Mouse (Mus musculus): ENCODE results near the gene Gm20388. TPM values are rescaled to one million over a fixed set of nuclear protein-coding genes. Genes with fewer than 3 reads are reported as not detected.

The Gm20388 gene
- polyA plus RNA-seq, 1 experiment from 2014 or later = not detected

- DNase-seq (ENCODE audit: low spot score) = no peak
- Histone ChIP-seq H3K9ac (ENCODE audit: low read length) (no peak overlapping the region), H3K4me3 (ENCODE audit: low read depth, low read length) (0 out of 2 replicates have a peak overlapping the region, but pooled peaks have one; percentile 8), H3K36me3 (ENCODE audit: control insufficient read depth, insufficient read depth, low read length) (no peaks in the 10 kb centered on the region; the same call in 1 of the 2 replicates), H3K4me1 (replicated peaks; ENCODE audit: control insufficient read depth, insufficient read depth) (no peaks in the 10 kb centered on the region), H3K27me3 (ENCODE audit: control insufficient read depth, insufficient read depth, low read length) (peaks cover 23% of the 10 kb centered on the region), H3K27ac (replicated peaks) (no peak overlapping the region), H3K9me3 (ENCODE audit: control insufficient read depth, low read length) (0 out of 2 replicates have a peak, but pooled peaks cover 3% of the 10 kb centered on the region), H3K4me2 (replicated peaks; ENCODE audit: low read depth) (no peak overlapping the region)
- WGBS = 6% methylated on average over 25 of the region's 25 CpGs
- TF ChIP-seq EP300 (optimal IDR thresholded peaks at IDR 0.05) (no peak), CTCF (IDR thresholded peaks at IDR 0.05; ENCODE audit: low read depth) (no peak)
- ATAC-seq (ENCODE audit: low FRiP score, low TSS enrichment) = no peak
Measured at GRCm38 (mm10) chr8:121115136-121115535, 1204.5 kb downstream of the Gm20388 start.

GRCm38 (mm10) chr8:121115948-121116347, 1205.3 kb downstream of the Gm20388 start, which contains the start of gene Foxc2:
TSS of gene Foxc2 (plus strand) at chr8:121116171.
- DNase-seq (ENCODE audit: low spot score) (peak; percentile 75), ATAC-seq (ENCODE audit: low FRiP score, low TSS enrichment) (peak; percentile 58; the same call in 1 of the 2 replicates)
- Histone ChIP-seq H3K36me3 (ENCODE audit: control insufficient read depth, insufficient read depth, low read length) (no peaks in the 10 kb centered on the region; the same call in 1 of the 2 replicates), H3K4me1 (replicated peaks; ENCODE audit: control insufficient read depth, insufficient read depth) (no peaks in the 10 kb centered on the region), H3K9me3 (ENCODE audit: control insufficient read depth, low read length) (0 out of 2 replicates have a peak, but pooled peaks cover 3% of the 10 kb centered on the region), H3K9ac (ENCODE audit: low read length) (peak within 1 kb of the TSS; percentile 51), H3K4me2 (replicated peaks; ENCODE audit: low read depth) (peak within 1 kb of the TSS; percentile 90), H3K27ac (replicated peaks) (no peak within 1 kb of the TSS), H3K4me3 (ENCODE audit: low read depth, low read length) (peak within 1 kb of the TSS; percentile 51), H3K27me3 (ENCODE audit: control insufficient read depth, insufficient read depth, low read length) (peaks cover 27% of the 10 kb centered on the region)
- WGBS = under 1% methylated on average over 25 of the region's 25 CpGs
- no peak for TF ChIP-seq EP300 (optimal IDR thresholded peaks at IDR 0.05)
- TF ChIP-seq CTCF (IDR thresholded peaks at IDR 0.05; ENCODE audit: low read depth) = peak; percentile 24

GRCm38 (mm10) chr8:121116591-121117185, 1206.0 kb downstream of the Gm20388 start:
- Histone ChIP-seq H3K27ac (replicated peaks) (no peak overlapping the region), H3K36me3 (ENCODE audit: control insufficient read depth, insufficient read depth, low read length) (no peaks in the 10 kb centered on the region; the same call in 1 of the 2 replicates), H3K4me2 (replicated peaks; ENCODE audit: low read depth) (peak overlapping the region; percentile 90), H3K27me3 (ENCODE audit: control insufficient read depth, insufficient read depth, low read length) (peaks cover 27% of the 10 kb centered on the region), H3K9me3 (ENCODE audit: control insufficient read depth, low read length) (0 out of 2 replicates have a peak, but pooled peaks cover 3% of the 10 kb centered on the region), H3K4me1 (replicated peaks; ENCODE audit: control insufficient read depth, insufficient read depth) (no peaks in the 10 kb centered on the region), H3K4me3 (ENCODE audit: low read depth, low read length) (peak overlapping the region; percentile 51), H3K9ac (ENCODE audit: low read length) (peak overlapping the region; percentile 51)
- ATAC-seq (ENCODE audit: low FRiP score, low TSS enrichment) (0 out of 2 replicates have a peak, but pooled peaks have one; percentile 32), DNase-seq (ENCODE audit: low spot score) (no peak)
- under 1% methylated on average over 51 of the region's 55 CpGs for WGBS
- no peak for TF ChIP-seq EP300 (optimal IDR thresholded peaks at IDR 0.05)
- TF ChIP-seq CTCF (IDR thresholded peaks at IDR 0.05; ENCODE audit: low read depth) = 0 out of 2 replicates have a peak, but pooled peaks have one; percentile 5

GRCm38 (mm10) chr8:121117186-121117651, 1206.6 kb downstream of the Gm20388 start:
- ATAC-seq (ENCODE audit: low FRiP score, low TSS enrichment) = no peak; the same call in 1 of the 2 replicates
- Histone ChIP-seq H3K4me3 (ENCODE audit: low read depth, low read length) (peak overlapping the region; percentile 51), H3K4me2 (replicated peaks; ENCODE audit: low read depth) (peak overlapping the region; percentile 33), H3K9ac (ENCODE audit: low read length) (no peak overlapping the region), H3K27ac (replicated peaks) (no peak overlapping the region), H3K9me3 (ENCODE audit: control insufficient read depth, low read length) (0 out of 2 replicates have a peak, but pooled peaks cover 3% of the 10 kb centered on the region), H3K27me3 (ENCODE audit: control insufficient read depth, insufficient read depth, low read length) (peaks cover 27% of the 10 kb centered on the region), H3K4me1 (replicated peaks; ENCODE audit: control insufficient read depth, insufficient read depth) (no peaks in the 10 kb centered on the region), H3K36me3 (ENCODE audit: control insufficient read depth, insufficient read depth, low read length) (no peaks in the 10 kb centered on the region; the same call in 1 of the 2 replicates)
- TF ChIP-seq EP300 (optimal IDR thresholded peaks at IDR 0.05) (no peak), CTCF (IDR thresholded peaks at IDR 0.05; ENCODE audit: low read depth) (no peak; the same call in 1 of the 2 replicates)
- WGBS = under 1% methylated on average over 54 of the region's 62 CpGs
- no peak for DNase-seq (ENCODE audit: low spot score)

- H3K36me3 ChIP-seq (ENCODE audit: control insufficient read depth, insufficient read depth, low read length) = no peaks in the 10 kb centered on the region; the same call in 1 of the 2 replicates
- WGBS = 3% methylated on average over 28 of the region's 28 CpGs
- peak overlapping the region; percentile 51 for H3K4me3 ChIP-seq (ENCODE audit: low read depth, low read length)
- no peak for ATAC-seq (ENCODE audit: low FRiP score, low TSS enrichment)
- peaks cover 27% of the 10 kb centered on the region for H3K27me3 ChIP-seq (ENCODE audit: control insufficient read depth, insufficient read depth, low read length)
- DNase-seq (ENCODE audit: low spot score) = no peak
- H3K9ac ChIP-seq (ENCODE audit: low read length) = no peak overlapping the region
- no peaks in the 10 kb centered on the region for H3K4me1 ChIP-seq (replicated peaks; ENCODE audit: control insufficient read depth, insufficient read depth)
- H3K9me3 ChIP-seq (ENCODE audit: control insufficient read depth, low read length) = 0 out of 2 replicates have a peak, but pooled peaks cover 3% of the 10 kb centered on the region
- H3K27ac ChIP-seq (replicated peaks) = no peak overlapping the region
- no peak for TF ChIP-seq CTCF (IDR thresholded peaks at IDR 0.05; ENCODE audit: low read depth)
- peak overlapping the region; percentile 33 for H3K4me2 ChIP-seq (replicated peaks; ENCODE audit: low read depth)
Measured at GRCm38 (mm10) chr8:121117906-121118305, 1207.3 kb downstream of the Gm20388 start.
